Mouse (Mus musculus) lung, postnatal 0 days (tissue): ENCODE data around the gene Pik3r4. TPM values are rescaled to one million over a fixed set of nuclear protein-coding genes. Genes with fewer than 3 reads are reported as not detected.
A peak's percentile ranks its signal among the peaks of the same experiment; 100 is the strongest.
"Not testable (repeated sequence)": the region's sequence is repeated elsewhere in the genome, so short reads cannot be mapped to it uniquely, and the experiment has no call there.

Experiments used
- ATAC-seq: fragments of 200-750 bp; cut with Nextera tagmentation; 2 replicates; pipeline ENCODE4 v1.8.0; 2017; ENCODE audit warnings: moderate library complexity
- DNase-seq: peaks from one replicate; pipeline ENCODE4 v3.0.0-alpha.2; 2016; ENCODE audit warnings: low spot score
- H3K27ac ChIP-seq: fragments of 300-500 bp; sonication (generic); 2 replicates; pipeline ENCODE4 v1.5.1; 2014; ENCODE audit warnings: antibody characterized with exemption, mild to moderate bottlenecking, low read length, mixed read lengths
- H3K27me3 ChIP-seq: fragments of 300-500 bp; sonication (generic); replicated peaks from 2 replicates; pipeline ENCODE4 v1.6.1; 2014; ENCODE audit warnings: low read length, mixed read lengths; ENCODE audit not compliant: insufficient read depth
- H3K36me3 ChIP-seq: fragments of 300-500 bp; sonication (generic); 2 replicates; pipeline ENCODE4 v1.6.1; 2014; ENCODE audit warnings: low read length, mixed read lengths; ENCODE audit not compliant: insufficient read depth
- H3K4me1 ChIP-seq: fragments of 300-500 bp; sonication (generic); 2 replicates; pipeline ENCODE4 v1.6.1; 2014; ENCODE audit warnings: antibody characterized with exemption, low read depth, low read length, mixed read lengths; ENCODE audit not compliant: insufficient read depth
- H3K4me2 ChIP-seq: fragments of 300-500 bp; sonication (generic); replicated peaks from 2 replicates; pipeline ENCODE4 v1.6.1; 2014; ENCODE audit warnings: low read depth, mild to moderate bottlenecking, low read length, moderate library complexity, mixed read lengths
- H3K4me3 ChIP-seq: fragments of 300-500 bp; sonication (generic); 2 replicates; pipeline ENCODE4 v1.5.1; 2014; ENCODE audit warnings: low read depth, low read length
- H3K9ac ChIP-seq: fragments of 300-500 bp; sonication (generic); replicated peaks from 2 replicates; pipeline ENCODE4 v1.6.1; 2014; ENCODE audit warnings: low read depth, mild to moderate bottlenecking
- H3K9me3 ChIP-seq: fragments of 300-500 bp; sonication (generic); 2 replicates; pipeline ENCODE4 v1.6.1; 2016; ENCODE audit warnings: low read length, mixed read lengths
- CTCF ChIP-seq: IDR thresholded peaks from 2 replicates; pipeline ENCODE4 v1.5.1; 2016; ENCODE audit warnings: antibody characterized with exemption, mild to moderate bottlenecking
- EP300 ChIP-seq: IDR thresholded peaks from 2 replicates; pipeline ENCODE4 v1.6.1; 2016; ENCODE audit warnings: antibody characterized with exemption, mild to moderate bottlenecking, control low read depth
- WGBS: fragments of 180-500 bp; shearing (Covaris S2); extraction: QIAGEN DNeasy Blood & Tissue Kit; methylation state at CpG from one replicate; pipeline ENCODE4 v1.1.7; 2014; 5-methylcytosine and 5-hydroxymethylcytosine counted together
- polyA plus RNA-seq: library from polyadenylated mRNA; unstranded; fragments of >200 nt; fragmentation: Nextera tagmentation; extraction: Ambion mirVana; gene quantifications from 2 replicates; pipeline ENCODE4 v1.2.1, GENCODE M21; 2015

Pik3r4 gene
- polyA plus RNA-seq = 16.4 and 17.6 TPM in 2 replicates

- ATAC-seq = peak; percentile 97
- no peaks in the 10 kb centered on the region for H3K9me3 ChIP-seq
- H3K4me3 ChIP-seq = peak within 1 kb of the TSS; percentile 86
- H3K4me2 ChIP-seq = peak within 1 kb of the TSS; percentile 70
- no peaks in the 10 kb centered on the region for H3K36me3 ChIP-seq
- H3K27me3 ChIP-seq = no peaks in the 10 kb centered on the region
- peaks cover 4% of the 10 kb centered on the region; the same call in 1 of the 2 replicates for H3K4me1 ChIP-seq
- peak within 1 kb of the TSS; percentile 88 for H3K9ac ChIP-seq
- DNase-seq = peak; percentile 98
- TF ChIP-seq EP300 (no peak), CTCF (no peak)
- WGBS = 6% methylated on average over 37 of the region's 37 CpGs
- H3K27ac ChIP-seq = peak within 1 kb of the TSS; percentile 72
Measured at GRCm38 (mm10) chr9:105642460-105643371, at the start of gene Pik3r4. Gene Pik3r4 (plus strand): TSS chr9:105642978.

GRCm38 (mm10) chr9:105598906-105599305, 43.9 kb upstream of the Pik3r4 start:
- WGBS = 74% methylated on average over 4 of the region's 4 CpGs
- Histone ChIP-seq H3K4me2 (no peak overlapping the region), H3K9me3 (no peaks in the 10 kb centered on the region), H3K36me3 (no peaks in the 10 kb centered on the region), H3K9ac (no peak overlapping the region), H3K27me3 (no peaks in the 10 kb centered on the region), H3K4me1 (no peaks in the 10 kb centered on the region), H3K27ac (no peak overlapping the region), H3K4me3 (no peak overlapping the region)
- TF ChIP-seq CTCF (no peak), EP300 (no peak)
- no peak for DNase-seq
- ATAC-seq = no peak

GRCm38 (mm10) chr9:105611980-105612771, 30.6 kb upstream of the Pik3r4 start:
- no peaks in the 10 kb centered on the region for H3K4me1 ChIP-seq
- no peak for TF ChIP-seq CTCF
- no peak overlapping the region for H3K4me3 ChIP-seq
- H3K27ac ChIP-seq = no peak overlapping the region
- H3K27me3 ChIP-seq = no peaks in the 10 kb centered on the region
- H3K9me3 ChIP-seq = no peaks in the 10 kb centered on the region
- H3K36me3 ChIP-seq = no peaks in the 10 kb centered on the region
- no peak overlapping the region for H3K4me2 ChIP-seq
- no peak for DNase-seq
- H3K9ac ChIP-seq = no peak overlapping the region
- ATAC-seq = no peak
- WGBS = 55% methylated on average over 15 of the region's 15 CpGs

- WGBS = 77% methylated on average over 7 of the region's 7 CpGs
- Histone ChIP-seq H3K27me3 (no peaks in the 10 kb centered on the region), H3K9me3 (no peaks in the 10 kb centered on the region), H3K9ac (no peak overlapping the region), H3K4me2 (no peak overlapping the region), H3K4me3 (no peak overlapping the region), H3K36me3 (no peaks in the 10 kb centered on the region), H3K4me1 (no peaks in the 10 kb centered on the region), H3K27ac (no peak overlapping the region)
- no peak for ATAC-seq
- TF ChIP-seq CTCF (no peak), EP300 (no peak)
- DNase-seq = no peak
Measured at GRCm38 (mm10) chr9:105612919-105613318, 29.9 kb upstream of the Pik3r4 start.

- no peak for DNase-seq
- H3K4me3 ChIP-seq = no peak overlapping the region
- no peak for ATAC-seq
- H3K27ac ChIP-seq = no peak overlapping the region
- no peaks in the 10 kb centered on the region for H3K27me3 ChIP-seq
- TF ChIP-seq EP300 (no peak), CTCF (no peak)
- no peak overlapping the region for H3K4me2 ChIP-seq
- 62% methylated on average over 2 of the region's 2 CpGs for WGBS
- H3K9ac ChIP-seq = no peak overlapping the region
- H3K9me3 ChIP-seq = no peaks in the 10 kb centered on the region
- H3K36me3 ChIP-seq = no peaks in the 10 kb centered on the region
- H3K4me1 ChIP-seq = no peaks in the 10 kb centered on the region
Measured at GRCm38 (mm10) chr9:105615952-105616351, 26.8 kb upstream of the Pik3r4 start.

GRCm38 (mm10) chr9:105617274-105617673, 25.5 kb upstream of the Pik3r4 start:
- not testable (repeated sequence) for ATAC-seq
- peak; percentile 84 for DNase-seq

More at GRCm38 (mm10) chr9:105617274-105617673, 25.5 kb upstream of the Pik3r4 start:
- H3K4me2 ChIP-seq, H3K4me3 ChIP-seq, H3K4me1 ChIP-seq, H3K36me3 ChIP-seq, H3K9ac ChIP-seq, H3K27me3 ChIP-seq, H3K27ac ChIP-seq, H3K9me3 ChIP-seq: not testable (repeated sequence)
- TF ChIP-seq CTCF = peak; percentile 84
